Mouse (Mus musculus): ENCODE data around the gene Atf7. TPM values are rescaled to one million over a fixed set of nuclear protein-coding genes. Genes with fewer than 3 reads are reported as not detected.

Gene Atf7
- total and polyA plus RNA-seq, 2 experiments: 10.1 to 41.1 TPM

DNA sequence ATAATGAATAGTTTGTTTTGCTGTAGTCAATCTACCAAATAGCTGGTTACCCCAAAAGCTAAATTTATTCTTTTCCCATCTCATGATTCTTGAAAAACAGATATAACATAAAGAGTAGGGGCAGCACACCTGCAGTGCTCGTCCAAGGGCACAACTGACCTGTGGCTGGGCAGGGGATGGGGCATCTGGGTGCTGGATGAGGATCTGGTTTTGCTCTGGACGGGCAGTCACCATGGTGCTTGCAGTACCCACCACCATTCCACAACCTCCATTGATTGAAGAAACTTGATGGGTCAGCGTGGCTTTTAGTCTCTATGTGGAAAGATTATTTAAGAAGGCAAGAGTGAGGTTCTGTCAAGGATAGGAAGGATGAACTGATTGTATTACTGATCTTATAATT lies 79.0 kb downstream of the Atf7 start:
- Histone ChIP-seq H3K27me3 (ENCODE audit: control insufficient read depth, insufficient read depth, low read length) (no peaks in the 10 kb centered on the region), H3K79me2 (ENCODE audit: control insufficient read depth, insufficient read depth, low read length) (no peaks in the 10 kb centered on the region; the same call in none of the 2 replicates), H3K27ac (replicated peaks; ENCODE audit: insufficient read depth, low read depth, low read length) (no peak overlapping the region), H3K4me1 (ENCODE audit: control insufficient read depth, insufficient read depth, low read length) (0 out of 2 replicates have a peak, but pooled peaks cover 2% of the 10 kb centered on the region), H3K36me3 (ENCODE audit: control insufficient read depth, insufficient read depth, low read length) (peaks cover 40% of the 10 kb centered on the region), H3K4me3 (ENCODE audit: insufficient read depth, low read depth, low read length) (no peak overlapping the region), H3K9ac (ENCODE audit: low read depth, low read length) (no peak overlapping the region)
- TF ChIP-seq POLR2A (IDR thresholded peaks at IDR 0.05; ENCODE audit: extremely low read depth, insufficient read depth, low read length) (no peak), CTCF (IDR thresholded peaks at IDR 0.05; ENCODE audit: low read depth, low read length) (no peak)
- no peak for DNase-seq (ENCODE audit: extremely low read depth, low read depth, low spot score)
- WGBS: 95% methylated on average over 3 of the region's 3 CpGs

DNA sequence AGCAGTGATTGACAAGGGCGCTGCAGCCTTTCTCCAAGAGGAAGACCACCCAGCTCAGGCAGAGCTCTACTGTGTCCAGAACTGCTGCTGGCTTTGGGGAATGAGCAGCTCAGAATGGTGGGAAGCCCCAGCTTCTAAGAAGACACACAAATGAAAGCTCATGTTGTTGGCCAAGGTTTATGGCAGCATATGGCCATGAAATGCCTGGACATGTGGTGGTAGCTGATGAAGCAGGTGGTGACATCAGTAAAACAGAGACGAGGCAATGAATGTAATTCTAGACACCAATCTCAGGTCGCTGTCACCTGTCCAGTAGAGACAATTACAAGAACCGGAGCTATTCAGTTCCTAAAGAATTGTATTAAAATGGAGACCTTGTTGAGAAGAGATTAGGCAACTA lies 80.5 kb downstream of the Atf7 start:
- H3K9ac ChIP-seq (ENCODE audit: low read depth, low read length): no peak overlapping the region
- H3K36me3 ChIP-seq (ENCODE audit: control insufficient read depth, insufficient read depth, low read length): peaks cover 47% of the 10 kb centered on the region
- 0 out of 2 replicates have a peak, but pooled peaks cover 2% of the 10 kb centered on the region for H3K4me1 ChIP-seq (ENCODE audit: control insufficient read depth, insufficient read depth, low read length)
- H3K79me2 ChIP-seq (ENCODE audit: control insufficient read depth, insufficient read depth, low read length): no peaks in the 10 kb centered on the region; the same call in 1 of the 2 replicates
- H3K27ac ChIP-seq (replicated peaks; ENCODE audit: insufficient read depth, low read depth, low read length): no peak overlapping the region
- TF ChIP-seq CTCF (IDR thresholded peaks at IDR 0.05; ENCODE audit: low read depth, low read length) (no peak), POLR2A (IDR thresholded peaks at IDR 0.05; ENCODE audit: extremely low read depth, insufficient read depth, low read length) (no peak)
- no peak overlapping the region for H3K4me3 ChIP-seq (ENCODE audit: insufficient read depth, low read depth, low read length)
- DNase-seq (ENCODE audit: extremely low read depth, low read depth, low spot score): no peak
- 97% methylated on average over 4 of the region's 4 CpGs for WGBS
- no peaks in the 10 kb centered on the region for H3K27me3 ChIP-seq (ENCODE audit: control insufficient read depth, insufficient read depth, low read length)

DNA sequence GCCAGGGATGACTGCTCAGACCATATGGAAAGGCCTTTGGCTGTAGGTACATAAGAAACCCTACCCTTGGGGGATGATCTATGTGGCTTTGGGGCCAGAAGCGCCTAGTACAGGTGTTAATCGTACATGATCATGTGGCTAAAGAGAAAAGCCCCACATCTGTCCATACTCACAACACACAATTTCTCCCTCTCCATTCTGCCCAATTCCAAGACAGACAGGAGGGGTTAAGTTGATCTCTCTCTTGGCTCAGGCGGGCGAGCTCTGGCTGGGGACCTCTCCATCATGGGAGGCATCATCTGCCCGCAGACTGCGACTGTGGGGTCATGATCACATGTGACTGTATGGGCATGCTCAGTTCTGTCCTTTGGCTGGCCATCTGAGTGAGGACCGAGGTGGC lies 91.3 kb downstream of the Atf7 start:
- Histone ChIP-seq H3K36me3 (ENCODE audit: control insufficient read depth, insufficient read depth, low read length) (peaks cover 58% of the 10 kb centered on the region), H3K27ac (replicated peaks; ENCODE audit: insufficient read depth, low read depth, low read length) (no peak overlapping the region), H3K27me3 (ENCODE audit: control insufficient read depth, insufficient read depth, low read length) (no peaks in the 10 kb centered on the region), H3K4me3 (ENCODE audit: insufficient read depth, low read depth, low read length) (no peak overlapping the region), H3K9ac (ENCODE audit: low read depth, low read length) (no peak overlapping the region), H3K79me2 (ENCODE audit: control insufficient read depth, insufficient read depth, low read length) (no peaks in the 10 kb centered on the region), H3K4me1 (ENCODE audit: control insufficient read depth, insufficient read depth, low read length) (no peaks in the 10 kb centered on the region)
- 95% methylated on average over 7 of the region's 7 CpGs for WGBS
- DNase-seq (ENCODE audit: extremely low read depth, low read depth, low spot score): no peak
- TF ChIP-seq CTCF (IDR thresholded peaks at IDR 0.05; ENCODE audit: low read depth, low read length) (no peak), POLR2A (IDR thresholded peaks at IDR 0.05; ENCODE audit: extremely low read depth, insufficient read depth, low read length) (no peak)

DNA sequence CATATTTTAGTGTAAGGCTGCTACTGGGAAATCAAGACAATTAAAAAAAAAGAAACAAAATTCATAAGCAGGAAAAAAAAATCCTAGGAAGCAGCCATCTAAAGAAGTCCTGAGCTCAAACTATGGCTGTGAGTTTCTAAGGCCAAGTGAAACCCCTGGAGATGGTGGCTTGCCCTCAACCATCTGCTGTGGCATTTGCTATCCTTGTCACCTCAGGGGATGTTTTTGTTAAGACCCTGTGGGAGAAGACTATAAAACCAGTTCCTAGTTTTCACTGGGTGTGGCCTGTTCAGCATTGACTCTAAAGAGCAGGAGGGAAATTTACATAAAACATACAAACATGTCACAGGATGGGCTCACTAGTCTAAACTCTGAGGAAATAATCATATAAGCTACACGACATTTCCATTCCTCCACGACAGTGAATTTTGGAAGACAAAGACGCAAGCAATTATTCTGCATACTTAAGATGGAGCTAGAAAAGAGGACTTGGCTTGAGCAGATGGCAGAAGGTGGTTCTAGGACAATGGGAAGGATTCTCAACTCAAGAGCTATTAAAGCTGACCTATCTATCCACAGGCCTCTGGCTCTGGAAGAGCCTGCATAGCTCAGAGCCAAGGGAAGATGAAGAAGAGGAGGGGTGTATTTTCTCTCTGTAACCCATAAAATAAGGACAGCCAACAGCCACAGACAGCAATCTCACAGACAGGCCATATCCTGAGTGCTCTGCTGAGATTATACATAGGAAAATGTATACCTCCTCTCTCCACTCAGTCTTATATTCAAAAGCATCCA lies 93.0 kb downstream of the Atf7 start:
- no peak for TF ChIP-seq POLR2A (IDR thresholded peaks at IDR 0.05; ENCODE audit: extremely low read depth, insufficient read depth, low read length)
- no peak for TF ChIP-seq CTCF (IDR thresholded peaks at IDR 0.05; ENCODE audit: low read depth, low read length)
- Histone ChIP-seq H3K27me3 (ENCODE audit: control insufficient read depth, insufficient read depth, low read length) (no peaks in the 10 kb centered on the region), H3K79me2 (ENCODE audit: control insufficient read depth, insufficient read depth, low read length) (no peaks in the 10 kb centered on the region), H3K36me3 (ENCODE audit: control insufficient read depth, insufficient read depth, low read length) (peaks cover 57% of the 10 kb centered on the region), H3K27ac (replicated peaks; ENCODE audit: insufficient read depth, low read depth, low read length) (no peak overlapping the region), H3K4me3 (ENCODE audit: insufficient read depth, low read depth, low read length) (no peak overlapping the region), H3K9ac (ENCODE audit: low read depth, low read length) (no peak overlapping the region), H3K4me1 (ENCODE audit: control insufficient read depth, insufficient read depth, low read length) (no peaks in the 10 kb centered on the region)
- DNase-seq (ENCODE audit: extremely low read depth, low read depth, low spot score): no peak
- 93% methylated on average over 3 of the region's 3 CpGs for WGBS

DNA sequence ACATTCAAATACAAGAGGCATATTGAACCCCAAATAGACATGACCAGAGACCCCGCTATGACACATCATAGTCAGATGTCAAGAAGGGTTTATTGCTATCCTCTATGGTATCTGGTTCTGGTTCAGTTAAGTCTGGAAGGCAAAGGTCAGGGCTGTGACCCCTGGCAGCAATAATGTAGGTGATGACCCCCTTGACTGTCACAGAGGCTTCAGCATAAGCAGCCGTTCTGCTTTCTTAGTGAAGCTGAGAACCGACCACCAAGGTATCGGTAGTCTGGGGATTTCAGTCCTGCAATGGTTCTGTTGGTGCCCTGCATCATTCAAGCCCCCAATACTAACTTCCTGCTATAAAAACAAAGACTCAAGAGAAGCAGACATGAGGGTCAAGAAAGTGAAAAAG lies 93.7 kb downstream of the Atf7 start:
- no peak overlapping the region for H3K4me3 ChIP-seq (ENCODE audit: insufficient read depth, low read depth, low read length)
- no peak overlapping the region for H3K9ac ChIP-seq (ENCODE audit: low read depth, low read length)
- DNase-seq (ENCODE audit: extremely low read depth, low read depth, low spot score): no peak
- TF ChIP-seq CTCF (IDR thresholded peaks at IDR 0.05; ENCODE audit: low read depth, low read length): no peak
- no peak for TF ChIP-seq POLR2A (IDR thresholded peaks at IDR 0.05; ENCODE audit: extremely low read depth, insufficient read depth, low read length)
- H3K36me3 ChIP-seq (ENCODE audit: control insufficient read depth, insufficient read depth, low read length): peaks cover 53% of the 10 kb centered on the region
- H3K79me2 ChIP-seq (ENCODE audit: control insufficient read depth, insufficient read depth, low read length): no peaks in the 10 kb centered on the region
- no peaks in the 10 kb centered on the region for H3K4me1 ChIP-seq (ENCODE audit: control insufficient read depth, insufficient read depth, low read length)
- H3K27ac ChIP-seq (replicated peaks; ENCODE audit: insufficient read depth, low read depth, low read length): no peak overlapping the region
- 78% methylated on average over 4 of the region's 4 CpGs for WGBS
- no peaks in the 10 kb centered on the region for H3K27me3 ChIP-seq (ENCODE audit: control insufficient read depth, insufficient read depth, low read length)

DNA sequence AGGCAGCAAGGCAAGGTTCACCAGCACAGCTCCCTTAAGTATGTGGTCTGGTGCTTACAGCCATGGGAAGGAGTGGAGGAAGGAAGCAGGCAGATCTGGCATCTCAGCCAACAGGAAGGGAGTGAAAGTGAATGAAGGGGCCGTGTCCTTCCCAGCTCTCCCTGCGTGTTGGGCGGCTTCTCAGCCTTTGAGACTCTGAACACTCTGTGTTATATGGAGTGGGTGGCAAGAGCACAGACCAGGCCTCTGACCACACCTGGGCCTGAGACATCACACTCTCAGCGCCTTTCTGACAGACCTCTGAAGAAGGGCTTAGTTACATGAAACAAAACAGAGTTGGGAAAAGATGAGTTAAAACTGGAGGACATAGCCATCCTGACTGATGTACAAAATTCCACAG lies 94.7 kb downstream of the Atf7 start:
- DNase-seq (ENCODE audit: extremely low read depth, low read depth, low spot score): no peak
- Histone ChIP-seq H3K9ac (ENCODE audit: low read depth, low read length) (no peak overlapping the region), H3K4me3 (ENCODE audit: insufficient read depth, low read depth, low read length) (no peak overlapping the region), H3K4me1 (ENCODE audit: control insufficient read depth, insufficient read depth, low read length) (no peaks in the 10 kb centered on the region), H3K36me3 (ENCODE audit: control insufficient read depth, insufficient read depth, low read length) (peaks cover 47% of the 10 kb centered on the region), H3K27ac (replicated peaks; ENCODE audit: insufficient read depth, low read depth, low read length) (no peak overlapping the region), H3K27me3 (ENCODE audit: control insufficient read depth, insufficient read depth, low read length) (no peaks in the 10 kb centered on the region), H3K79me2 (ENCODE audit: control insufficient read depth, insufficient read depth, low read length) (no peaks in the 10 kb centered on the region)
- TF ChIP-seq POLR2A (IDR thresholded peaks at IDR 0.05; ENCODE audit: extremely low read depth, insufficient read depth, low read length): no peak
- WGBS: 86% methylated on average over 4 of the region's 4 CpGs

All from liver, adult 2 months (tissue).